Mouse (Mus musculus) cerebellum, adult 2 months (tissue): ENCODE data around the gene Fam19a2. TPM values are rescaled to one million over a fixed set of nuclear protein-coding genes. Genes with fewer than 3 reads are reported as not detected.

Experiments used
- DNase-seq, 2 experiments: peaks; one replicate each; pipeline ENCODE4 v3.0.0; 2021
- H3K27ac ChIP-seq: fragments of 200-500 bp; 2 replicates; pipeline ENCODE4 v1.5.1; 2012; ENCODE audit warnings: low read length, control low read depth, inconsistent platforms; ENCODE audit not compliant: insufficient read depth
- H3K27me3 ChIP-seq: fragments of 200-500 bp; 2 replicates; pipeline ENCODE4 v1.6.1; 2012; ENCODE audit warnings: inconsistent platforms, mild to moderate bottlenecking, low read length, moderate library complexity; ENCODE audit not compliant: control insufficient read depth, insufficient read depth
- H3K4me1 ChIP-seq: fragments of 200-500 bp; 2 replicates; pipeline ENCODE4 v1.6.1; 2011; ENCODE audit warnings: low read length; ENCODE audit not compliant: control insufficient read depth, insufficient read depth
- H3K4me3 ChIP-seq: fragments of 200-500 bp; replicated peaks from 2 replicates; pipeline ENCODE3; 2011; ENCODE audit warnings: mild to moderate bottlenecking, low read depth, low read length, control low read depth; ENCODE audit not compliant: insufficient read depth
- CTCF ChIP-seq: fragments of 200-500 bp; IDR thresholded peaks from 2 replicates; pipeline ENCODE4 v1.5.1; 2011; ENCODE audit warnings: low read depth, mild to moderate bottlenecking, control low read depth, low read length, moderate library complexity, borderline replicate concordance; ENCODE audit not compliant: insufficient read depth
- POLR2A ChIP-seq: fragments of 200-500 bp; IDR thresholded peaks from 2 replicates; pipeline ENCODE4 v1.6.1; 2011; ENCODE audit warnings: low read length, control low read depth, borderline replicate concordance; ENCODE audit not compliant: insufficient read depth
- WGBS: fragments of 180-500 bp; shearing (Covaris S2); methylation state at CpG from one replicate; pipeline ENCODE4 v1.1.7; 2018; 5-methylcytosine and 5-hydroxymethylcytosine counted together
- polyA plus RNA-seq: library from polyadenylated mRNA; depleted of rRNA; stranded (reverse); fragments of >200 nt; gene quantifications from 2 replicates; pipeline ENCODE4 v1.2.3, GENCODE M21; 2012; rRNA removed

Fam19a2 gene
- polyA plus RNA-seq, 1 experiment: 8.5 TPM

DNA sequence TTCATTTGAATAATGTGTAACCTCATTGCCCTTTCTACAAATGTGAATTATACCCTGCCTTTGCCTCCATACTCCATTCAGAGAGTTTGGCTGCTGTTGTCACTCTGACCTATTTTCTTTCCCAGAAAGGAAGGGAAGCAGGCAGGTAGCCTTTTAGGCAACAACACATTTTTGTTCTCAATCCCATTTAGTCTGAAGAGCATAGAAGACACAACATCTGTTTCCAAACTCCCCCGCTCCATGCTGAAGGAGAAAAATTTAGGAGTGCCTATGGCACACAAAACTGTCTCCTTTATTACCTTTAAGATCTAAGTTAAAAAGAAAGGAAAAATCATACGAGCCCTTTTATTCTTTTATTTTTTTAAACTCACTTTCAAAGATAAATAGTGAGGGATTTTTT lies 446.9 kb downstream of the Fam19a2 start:
- H3K27ac ChIP-seq: no peak overlapping the region
- no peak for DNase-seq
- TF ChIP-seq POLR2A (no peak), CTCF (no peak)
- WGBS: 85% methylated on average over 2 of the region's 2 CpGs
- H3K4me3 ChIP-seq: no peak overlapping the region
- H3K4me1 ChIP-seq: no peaks in the 10 kb centered on the region
- H3K27me3 ChIP-seq: no peaks in the 10 kb centered on the region

GRCm38 (mm10) chr10:123721952-123722460 lies 458.2 kb downstream of the Fam19a2 start:
- Histone ChIP-seq H3K27ac (no peak overlapping the region), H3K27me3 (no peaks in the 10 kb centered on the region), H3K4me3 (no peak overlapping the region), H3K4me1 (no peaks in the 10 kb centered on the region)
- 76% methylated on average over 2 of the region's 2 CpGs for WGBS
- DNase-seq: no peak
- TF ChIP-seq POLR2A (no peak), CTCF (no peak)

DNA sequence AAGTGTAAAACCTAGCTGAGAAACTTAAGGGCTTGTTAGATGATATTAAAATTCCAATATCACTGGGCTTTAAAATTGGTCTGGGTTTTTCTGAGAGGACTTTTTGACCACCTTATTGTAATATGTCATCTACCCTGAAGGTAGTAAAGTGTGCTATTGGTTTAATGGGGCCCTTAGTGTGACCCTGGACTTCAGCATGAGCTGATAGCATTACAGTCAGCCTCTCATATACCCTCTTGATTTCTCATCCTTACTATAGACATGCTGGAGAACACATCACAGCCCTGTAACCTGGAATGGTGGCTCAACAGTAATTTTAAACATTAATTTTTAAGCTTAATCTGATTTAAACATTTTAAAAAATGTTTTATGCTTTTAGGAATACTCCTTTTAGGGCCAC lies 459.8 kb downstream of the Fam19a2 start:
- H3K27me3 ChIP-seq: no peaks in the 10 kb centered on the region
- no peak for DNase-seq
- no peak for TF ChIP-seq CTCF
- TF ChIP-seq POLR2A: no peak
- no peak overlapping the region for H3K27ac ChIP-seq
- no peaks in the 10 kb centered on the region for H3K4me1 ChIP-seq
- H3K4me3 ChIP-seq: no peak overlapping the region

GRCm38 (mm10) chr10:123748317-123748716 lies 484.5 kb downstream of the Fam19a2 start:
- no peak overlapping the region for H3K4me3 ChIP-seq
- H3K27me3 ChIP-seq: no peaks in the 10 kb centered on the region
- 87% methylated on average over 1 of the region's 1 CpGs for WGBS
- no peaks in the 10 kb centered on the region for H3K4me1 ChIP-seq
- TF ChIP-seq POLR2A (no peak), CTCF (no peak)
- no peak for DNase-seq
- H3K27ac ChIP-seq: no peak overlapping the region

DNA sequence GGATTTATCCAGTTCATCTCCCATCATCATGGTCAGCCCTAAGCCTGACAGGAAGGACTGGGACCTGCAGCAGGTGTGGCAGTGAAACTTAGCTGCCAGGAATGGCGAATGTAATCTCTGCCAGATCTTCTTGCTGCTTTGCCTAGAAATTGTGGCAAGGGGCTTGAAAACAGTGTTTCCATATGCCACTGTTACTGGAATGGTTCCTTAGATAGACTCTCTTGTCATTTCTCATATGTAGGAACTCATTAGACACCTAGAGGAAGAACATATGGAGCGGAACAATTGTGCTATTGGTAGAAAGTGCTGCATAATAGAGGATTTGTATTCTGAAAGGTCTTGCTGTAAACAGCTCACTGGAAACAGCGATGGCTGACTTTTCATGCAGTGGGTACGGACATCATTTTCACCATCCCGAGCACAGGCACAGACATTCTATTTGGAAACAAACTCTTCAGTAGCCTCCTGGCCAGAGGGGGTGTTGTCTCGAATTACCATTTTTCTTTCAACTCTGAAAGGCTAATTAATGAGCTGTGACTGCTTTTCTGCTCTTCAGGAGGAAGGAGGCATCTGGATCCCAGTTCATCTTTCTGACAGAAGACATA lies 488.0 kb downstream of the Fam19a2 start:
- WGBS: 26% methylated on average over 6 of the region's 6 CpGs
- no peak overlapping the region for H3K4me3 ChIP-seq
- TF ChIP-seq CTCF (no peak), POLR2A (no peak)
- no peak for DNase-seq
- no peaks in the 10 kb centered on the region for H3K27me3 ChIP-seq
- no peaks in the 10 kb centered on the region for H3K4me1 ChIP-seq
- H3K27ac ChIP-seq: no peak overlapping the region

DNA sequence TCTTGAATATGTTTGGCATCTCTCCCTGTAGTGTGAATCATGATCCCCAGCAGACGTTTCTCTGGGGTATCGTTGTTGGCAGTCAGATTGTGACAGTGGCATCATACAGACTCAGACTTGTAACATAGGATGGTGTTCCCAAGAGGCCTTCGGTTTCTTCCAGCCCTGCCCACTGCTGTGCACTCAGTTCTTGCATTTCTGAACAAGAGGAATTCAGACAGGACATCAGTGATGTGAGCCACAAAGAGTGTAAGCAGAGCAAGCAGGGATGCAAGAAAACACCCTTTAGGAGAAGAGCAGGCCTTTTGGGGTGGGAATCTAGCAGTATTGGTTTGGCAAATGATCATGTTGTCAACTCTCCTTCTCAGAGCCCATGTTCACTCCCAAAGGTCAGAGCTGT lies 489.0 kb downstream of the Fam19a2 start:
- Histone ChIP-seq H3K4me3 (no peak overlapping the region), H3K27ac (no peak overlapping the region), H3K27me3 (no peaks in the 10 kb centered on the region), H3K4me1 (no peaks in the 10 kb centered on the region)
- WGBS: 39% methylated on average over 3 of the region's 3 CpGs
- TF ChIP-seq CTCF (no peak), POLR2A (no peak)
- DNase-seq: no peak

DNA sequence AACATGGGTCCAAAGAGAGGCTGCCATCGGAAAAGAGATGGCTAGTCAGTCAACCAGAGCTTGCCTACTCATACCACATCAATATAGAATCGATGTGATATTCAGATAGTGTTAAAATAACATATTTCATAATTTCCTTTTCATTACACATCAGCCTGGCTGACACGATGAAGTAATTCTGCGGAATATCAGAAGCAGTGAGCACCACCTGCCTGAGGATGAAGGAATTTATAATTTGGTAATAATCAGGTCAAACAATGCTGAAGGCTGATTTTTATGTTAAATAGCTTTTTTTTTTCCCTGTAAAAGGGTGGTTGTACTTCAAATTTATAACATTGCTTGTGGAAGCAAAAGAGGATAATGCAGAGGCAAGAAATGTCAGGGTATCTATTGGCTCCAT lies 490.2 kb downstream of the Fam19a2 start:
- DNase-seq: no peak
- no peaks in the 10 kb centered on the region for H3K27me3 ChIP-seq
- 90% methylated on average over 4 of the region's 4 CpGs for WGBS
- H3K27ac ChIP-seq: no peak overlapping the region
- no peaks in the 10 kb centered on the region for H3K4me1 ChIP-seq
- TF ChIP-seq POLR2A (no peak), CTCF (no peak)
- H3K4me3 ChIP-seq: no peak overlapping the region

DNA sequence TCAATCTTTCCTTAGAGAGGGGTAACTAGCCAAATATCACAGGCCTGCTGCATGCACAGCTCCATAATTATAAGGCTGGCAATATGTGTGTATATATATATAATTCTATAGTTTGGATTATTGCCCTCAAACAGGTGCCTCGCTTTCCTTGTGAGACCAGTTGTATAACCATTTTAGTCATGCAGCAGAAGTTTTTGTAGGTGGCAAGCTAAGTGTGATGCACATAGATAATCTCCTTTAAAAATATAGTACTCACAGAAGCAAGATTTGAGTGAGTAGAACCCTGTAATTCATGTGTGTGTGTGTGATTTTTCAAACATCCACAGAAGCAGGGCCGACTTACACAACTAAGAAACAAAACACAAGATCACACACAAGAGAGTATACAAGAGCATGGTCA lies 525.6 kb downstream of the Fam19a2 start:
- no peak overlapping the region for H3K4me3 ChIP-seq
- no peak for TF ChIP-seq CTCF
- TF ChIP-seq POLR2A: no peak
- H3K27ac ChIP-seq: no peak overlapping the region
- WGBS: 92% methylated on average over 2 of the region's 2 CpGs
- H3K4me1 ChIP-seq: no peaks in the 10 kb centered on the region
- H3K27me3 ChIP-seq: no peaks in the 10 kb centered on the region
- no peak for DNase-seq

Other genes with a start within 250 kb of the Fam19a2 start
- 64.1 and 67.2 TPM in 2 replicates for gene Mon2, start 187.5 kb upstream of the Fam19a2 start, polyA plus RNA-seq
- gene Usp15, start 67.0 kb upstream of the Fam19a2 start, polyA plus RNA-seq: 52.4 and 52.6 TPM in 2 replicates